Mouse (Mus musculus): ENCODE results near the gene Car10. TPM values are rescaled to one million over a fixed set of nuclear protein-coding genes. Genes with fewer than 3 reads are reported as not detected.

Gene Car10
- polyA plus RNA-seq, 1 experiment from 2014 or later = 14.8 TPM

DNA sequence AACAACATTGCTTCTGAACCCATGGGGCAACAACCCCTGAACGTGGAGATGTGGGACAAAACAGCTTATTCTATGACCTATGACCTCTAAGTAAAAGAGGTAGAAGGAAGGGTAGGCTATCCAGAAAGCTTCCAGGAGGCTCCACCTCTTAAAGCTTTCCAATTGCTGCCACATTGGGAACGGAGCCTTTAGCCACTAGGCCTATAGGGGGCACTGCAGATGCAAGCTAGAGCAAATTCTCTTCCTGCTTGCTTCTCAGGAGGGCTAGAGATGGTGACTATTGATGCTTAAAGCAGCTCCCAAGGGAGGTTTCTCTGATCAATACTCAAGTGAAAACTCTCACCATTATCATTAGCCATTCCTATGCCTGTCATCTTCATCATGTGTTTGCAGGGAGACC is 416.6 kb downstream of the Car10 start:
- 21% methylated on average over 2 of the region's 2 CpGs for WGBS
- ATAC-seq = no peak

GRCm38 (mm10) chr11:93515566-93515965 is 417.7 kb downstream of the Car10 start:
- Histone ChIP-seq H3K9ac (replicated peaks) (no peak overlapping the region), H3K4me3 (replicated peaks) (no peak overlapping the region), H3K9me3 (no peaks in the 10 kb centered on the region), H3K36me3 (no peaks in the 10 kb centered on the region), H3K27me3 (no peaks in the 10 kb centered on the region), H3K27ac (no peak overlapping the region), H3K4me2 (replicated peaks) (no peak overlapping the region), H3K4me1 (replicated peaks) (peaks cover 7% of the 10 kb centered on the region; the same call in 1 of the 2 replicates)
- ATAC-seq = peak; percentile 37; the same call in 1 of the 2 replicates
- 74% methylated on average over 6 of the region's 6 CpGs for WGBS

More for the DNA sequence above, 416.6 kb downstream of the Car10 start:
- no peaks in the 10 kb centered on the region for H3K36me3 ChIP-seq
- H3K4me1 ChIP-seq (replicated peaks) = peaks cover 11% of the 10 kb centered on the region
- H3K27me3 ChIP-seq = no peaks in the 10 kb centered on the region
- no peak overlapping the region for H3K4me2 ChIP-seq (replicated peaks)
- no peak overlapping the region for H3K27ac ChIP-seq
- no peak overlapping the region for H3K4me3 ChIP-seq (replicated peaks)
- no peaks in the 10 kb centered on the region for H3K9me3 ChIP-seq
- no peak overlapping the region for H3K9ac ChIP-seq (replicated peaks)

- Histone ChIP-seq H3K27ac (no peak overlapping the region), H3K36me3 (no peaks in the 10 kb centered on the region), H3K4me1 (replicated peaks) (peaks cover 7% of the 10 kb centered on the region; the same call in 1 of the 2 replicates), H3K27me3 (no peaks in the 10 kb centered on the region), H3K4me3 (replicated peaks) (no peak overlapping the region), H3K4me2 (replicated peaks) (no peak overlapping the region), H3K9me3 (no peaks in the 10 kb centered on the region), H3K9ac (replicated peaks) (no peak overlapping the region)
- 87% methylated on average over 9 of the region's 9 CpGs for WGBS
- ATAC-seq = no peak
Measured at GRCm38 (mm10) chr11:93516216-93516615, 418.4 kb downstream of the Car10 start.

DNA sequence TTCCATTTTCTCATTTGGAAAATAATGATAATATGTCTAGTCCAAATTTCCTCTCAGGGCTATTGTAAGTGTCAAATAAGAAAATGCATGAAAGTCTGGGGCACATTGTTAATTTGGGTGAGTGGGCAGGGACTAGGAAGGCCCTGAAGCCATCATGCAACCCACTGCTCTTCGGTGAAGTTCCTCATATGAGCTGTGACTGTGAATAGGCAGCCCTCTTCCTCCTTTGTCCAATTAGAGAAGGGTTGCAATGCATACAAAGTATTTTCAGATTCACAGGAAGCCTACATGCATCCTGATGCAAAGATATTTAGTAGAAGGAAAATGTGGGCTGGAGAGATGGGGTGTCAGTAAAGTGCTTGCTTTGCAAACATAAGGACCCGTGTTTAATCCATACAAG is 419.1 kb downstream of the Car10 start:
- WGBS = 76% methylated on average over 2 of the region's 2 CpGs
- no peak overlapping the region for H3K9ac ChIP-seq (replicated peaks)
- no peaks in the 10 kb centered on the region for H3K9me3 ChIP-seq
- no peak for ATAC-seq
- H3K4me2 ChIP-seq (replicated peaks) = no peak overlapping the region
- H3K36me3 ChIP-seq = no peaks in the 10 kb centered on the region
- H3K27ac ChIP-seq = no peak overlapping the region
- H3K27me3 ChIP-seq = no peaks in the 10 kb centered on the region
- peaks cover 7% of the 10 kb centered on the region; the same call in 1 of the 2 replicates for H3K4me1 ChIP-seq (replicated peaks)
- H3K4me3 ChIP-seq (replicated peaks) = no peak overlapping the region

GRCm38 (mm10) chr11:93522501-93522900 is 424.7 kb downstream of the Car10 start:
- no peaks in the 10 kb centered on the region for H3K36me3 ChIP-seq
- H3K4me1 ChIP-seq (replicated peaks) = no peaks in the 10 kb centered on the region
- WGBS = 83% methylated on average over 3 of the region's 3 CpGs
- H3K4me2 ChIP-seq (replicated peaks) = no peak overlapping the region
- H3K27me3 ChIP-seq = no peaks in the 10 kb centered on the region
- no peak overlapping the region for H3K9ac ChIP-seq (replicated peaks)
- no peak overlapping the region for H3K4me3 ChIP-seq (replicated peaks)
- no peak overlapping the region for H3K27ac ChIP-seq
- no peak for ATAC-seq
- H3K9me3 ChIP-seq = no peaks in the 10 kb centered on the region

DNA sequence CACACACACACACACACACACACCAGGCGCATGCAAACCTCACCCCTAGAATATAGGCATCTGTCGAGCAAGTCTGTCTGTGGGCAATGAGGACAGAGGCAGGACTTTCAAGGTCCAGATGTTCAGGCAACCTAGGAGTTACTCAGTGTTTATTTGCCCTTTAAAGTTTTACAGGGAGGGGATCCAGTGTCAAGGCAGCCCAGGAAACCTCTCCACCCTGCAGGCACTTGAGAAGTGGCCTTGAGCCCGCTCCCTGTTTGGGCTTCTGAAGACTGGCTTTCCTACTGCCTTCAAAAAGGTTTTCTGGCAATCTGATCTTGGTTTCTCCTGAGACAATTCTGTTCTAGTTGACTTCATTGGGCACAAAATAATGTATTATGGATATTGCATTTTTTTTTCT is 428.1 kb downstream of the Car10 start:
- Histone ChIP-seq H3K4me1 (replicated peaks) (no peaks in the 10 kb centered on the region), H3K27ac (no peak overlapping the region), H3K9me3 (no peaks in the 10 kb centered on the region), H3K9ac (replicated peaks) (no peak overlapping the region), H3K36me3 (no peaks in the 10 kb centered on the region), H3K27me3 (no peaks in the 10 kb centered on the region), H3K4me2 (replicated peaks) (no peak overlapping the region), H3K4me3 (replicated peaks) (no peak overlapping the region)
- WGBS = 83% methylated on average over 3 of the region's 3 CpGs
- ATAC-seq = no peak

DNA sequence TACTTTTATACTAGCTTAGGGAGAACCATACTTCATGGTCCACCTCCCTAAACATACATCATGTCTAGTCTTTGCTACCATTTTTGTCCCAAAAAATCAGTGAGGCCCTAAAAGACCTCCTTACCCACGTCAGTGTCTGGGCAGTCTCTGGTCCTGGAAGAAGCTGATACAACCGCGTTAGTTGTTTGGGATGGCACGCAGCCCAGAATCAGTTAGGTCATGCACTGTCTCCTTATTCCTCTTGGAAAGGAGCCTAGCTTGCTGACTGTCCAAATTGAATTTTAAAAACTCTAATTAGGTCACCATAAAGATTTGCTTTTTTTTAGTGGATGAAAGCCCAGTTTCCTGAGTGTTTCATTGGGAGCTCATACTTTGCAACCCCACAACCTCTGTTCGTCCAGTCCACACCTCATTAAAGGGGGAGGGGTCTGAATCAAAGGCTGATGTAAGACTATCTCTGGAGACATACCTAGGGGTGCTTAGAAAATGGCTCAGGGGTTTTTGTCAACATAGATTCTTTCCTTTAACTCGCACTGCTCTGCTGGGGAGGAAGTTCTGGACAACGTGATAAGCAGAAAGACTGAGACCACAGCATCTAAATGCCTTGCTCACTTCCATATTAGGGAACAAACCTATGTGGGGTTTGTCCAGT is 433.3 kb downstream of the Car10 start:
- Histone ChIP-seq H3K36me3 (no peaks in the 10 kb centered on the region), H3K27ac (no peak overlapping the region), H3K4me1 (replicated peaks) (no peaks in the 10 kb centered on the region), H3K4me3 (replicated peaks) (no peak overlapping the region), H3K9me3 (no peaks in the 10 kb centered on the region), H3K4me2 (replicated peaks) (no peak overlapping the region), H3K9ac (replicated peaks) (no peak overlapping the region), H3K27me3 (no peaks in the 10 kb centered on the region)
- ATAC-seq = no peak
- WGBS = 74% methylated on average over 7 of the region's 7 CpGs

DNA sequence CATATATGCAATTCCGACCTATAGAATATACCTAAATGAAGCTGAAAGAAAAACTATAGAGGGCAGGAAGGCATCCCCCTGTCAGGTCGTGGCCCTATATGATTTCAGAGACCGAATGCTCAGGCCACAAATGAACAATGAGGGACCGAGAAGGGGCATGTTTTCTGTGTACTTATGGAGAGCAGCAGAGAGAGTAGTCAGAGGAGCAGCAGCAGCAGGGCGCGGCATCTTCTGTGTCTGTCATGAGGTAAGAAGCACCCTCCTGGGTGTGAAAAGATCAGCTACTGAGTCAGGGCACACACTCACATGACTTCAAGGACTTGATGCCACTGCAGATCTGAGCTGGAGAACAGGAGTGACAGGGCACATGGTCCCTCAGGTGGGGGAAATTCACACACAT is 438.4 kb downstream of the Car10 start:
- H3K27ac ChIP-seq = no peak overlapping the region
- H3K36me3 ChIP-seq = no peaks in the 10 kb centered on the region
- no peak overlapping the region for H3K4me2 ChIP-seq (replicated peaks)
- no peaks in the 10 kb centered on the region for H3K9me3 ChIP-seq
- no peak for ATAC-seq
- no peak overlapping the region for H3K9ac ChIP-seq (replicated peaks)
- no peaks in the 10 kb centered on the region for H3K27me3 ChIP-seq
- H3K4me3 ChIP-seq (replicated peaks) = no peak overlapping the region
- H3K4me1 ChIP-seq (replicated peaks) = no peaks in the 10 kb centered on the region
- 87% methylated on average over 6 of the region's 6 CpGs for WGBS

DNA sequence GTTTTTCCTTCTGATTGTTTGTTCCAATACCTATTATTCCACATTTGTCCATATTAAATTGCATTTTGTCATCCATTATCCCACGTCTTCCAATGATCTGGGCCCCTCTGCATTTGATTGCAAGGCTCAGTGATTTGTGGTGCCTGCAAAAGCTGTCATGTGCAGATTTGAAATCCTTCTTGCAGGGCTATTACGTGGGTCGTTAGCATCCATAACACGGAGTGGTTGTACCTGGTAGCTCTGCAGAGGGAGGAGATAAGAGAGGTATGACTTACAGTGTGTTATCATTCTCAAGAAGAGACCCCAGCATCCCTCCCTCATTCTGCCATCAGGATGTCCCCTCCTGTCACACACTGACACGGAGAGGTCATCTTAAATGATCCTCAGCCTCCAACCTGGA is 451.1 kb downstream of the Car10 start:
- peak overlapping the region; percentile 52 for H3K27ac ChIP-seq
- no peaks in the 10 kb centered on the region for H3K4me1 ChIP-seq (replicated peaks)
- H3K4me3 ChIP-seq (replicated peaks) = no peak overlapping the region
- WGBS = 39% methylated on average over 5 of the region's 5 CpGs
- peak; percentile 72; the same call in 1 of the 2 replicates for ATAC-seq
- no peaks in the 10 kb centered on the region for H3K9me3 ChIP-seq
- H3K36me3 ChIP-seq = no peaks in the 10 kb centered on the region
- H3K4me2 ChIP-seq (replicated peaks) = no peak overlapping the region
- H3K9ac ChIP-seq (replicated peaks) = no peak overlapping the region; the same call in 1 of the 2 replicates
- H3K27me3 ChIP-seq = no peaks in the 10 kb centered on the region

DNA sequence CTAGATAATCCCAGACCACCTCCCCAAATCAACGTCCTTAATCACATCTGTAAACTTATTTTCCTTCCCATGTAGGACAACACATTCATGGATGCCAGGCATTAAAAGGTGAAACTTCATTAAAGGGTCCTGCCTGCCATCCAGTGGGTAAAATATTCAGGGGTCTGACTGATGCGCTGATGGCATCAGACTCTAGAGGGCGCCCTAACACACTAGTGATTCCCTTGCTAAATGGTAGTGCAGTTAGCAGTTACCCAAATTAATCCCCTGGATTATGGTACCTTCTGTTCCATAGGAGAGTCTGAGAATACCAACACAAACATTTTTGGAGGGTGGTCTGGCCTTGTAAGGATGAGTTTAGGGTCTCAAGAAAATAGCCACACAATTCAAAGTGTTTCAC is 453.1 kb downstream of the Car10 start:
- Histone ChIP-seq H3K27ac (no peak overlapping the region), H3K4me2 (replicated peaks) (no peak overlapping the region), H3K4me1 (replicated peaks) (no peaks in the 10 kb centered on the region), H3K27me3 (no peaks in the 10 kb centered on the region), H3K9me3 (no peaks in the 10 kb centered on the region), H3K4me3 (replicated peaks) (no peak overlapping the region), H3K36me3 (no peaks in the 10 kb centered on the region), H3K9ac (replicated peaks) (no peak overlapping the region)
- WGBS = 7% methylated on average over 3 of the region's 3 CpGs
- no peak for ATAC-seq

DNA sequence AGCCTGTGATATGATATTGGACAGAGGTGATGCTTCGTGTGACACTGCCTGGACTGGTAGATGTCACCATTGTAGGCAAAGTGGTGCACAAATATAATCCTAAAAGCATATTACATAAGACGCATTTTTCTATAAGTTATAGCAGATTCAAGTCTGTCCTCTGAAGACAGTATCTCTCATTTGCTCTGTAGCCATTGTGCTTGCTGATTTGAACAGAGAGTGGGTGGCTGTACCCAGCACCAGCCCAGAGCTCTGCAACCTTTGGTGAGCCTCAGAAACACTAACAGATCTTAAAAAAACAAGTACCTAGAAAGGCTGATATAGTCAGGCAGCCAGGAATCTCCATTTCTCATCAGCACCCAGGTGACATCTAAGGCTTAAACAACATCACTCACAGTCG is 461.3 kb downstream of the Car10 start:
- no peak for ATAC-seq
- Histone ChIP-seq H3K27me3 (no peaks in the 10 kb centered on the region), H3K9me3 (no peaks in the 10 kb centered on the region), H3K4me1 (replicated peaks) (peaks cover 7% of the 10 kb centered on the region), H3K36me3 (no peaks in the 10 kb centered on the region), H3K4me3 (replicated peaks) (no peak overlapping the region), H3K9ac (replicated peaks) (no peak overlapping the region), H3K27ac (no peak overlapping the region), H3K4me2 (replicated peaks) (no peak overlapping the region)
- 89% methylated on average over 3 of the region's 3 CpGs for WGBS

GRCm38 (mm10) chr11:93560570-93560969 is 462.7 kb downstream of the Car10 start:
- no peak for ATAC-seq
- no peaks in the 10 kb centered on the region for H3K36me3 ChIP-seq
- no peak overlapping the region for H3K27ac ChIP-seq
- H3K9ac ChIP-seq (replicated peaks) = no peak overlapping the region
- no peaks in the 10 kb centered on the region for H3K9me3 ChIP-seq
- no peaks in the 10 kb centered on the region for H3K27me3 ChIP-seq
- no peak overlapping the region for H3K4me2 ChIP-seq (replicated peaks)
- 66% methylated on average over 7 of the region's 7 CpGs for WGBS
- peaks cover 7% of the 10 kb centered on the region for H3K4me1 ChIP-seq (replicated peaks)
- H3K4me3 ChIP-seq (replicated peaks) = no peak overlapping the region

- no peaks in the 10 kb centered on the region for H3K9me3 ChIP-seq
- no peak overlapping the region for H3K4me3 ChIP-seq (replicated peaks)
- ATAC-seq = no peak
- H3K9ac ChIP-seq (replicated peaks) = no peak overlapping the region
- no peaks in the 10 kb centered on the region for H3K27me3 ChIP-seq
- no peak overlapping the region for H3K27ac ChIP-seq
- no peaks in the 10 kb centered on the region for H3K36me3 ChIP-seq
- no peak overlapping the region for H3K4me2 ChIP-seq (replicated peaks)
- H3K4me1 ChIP-seq (replicated peaks) = peaks cover 7% of the 10 kb centered on the region
Measured at GRCm38 (mm10) chr11:93562330-93562865, 464.6 kb downstream of the Car10 start.
